Mouse (Mus musculus): ENCODE results near the gene Ankle2.

DNA sequence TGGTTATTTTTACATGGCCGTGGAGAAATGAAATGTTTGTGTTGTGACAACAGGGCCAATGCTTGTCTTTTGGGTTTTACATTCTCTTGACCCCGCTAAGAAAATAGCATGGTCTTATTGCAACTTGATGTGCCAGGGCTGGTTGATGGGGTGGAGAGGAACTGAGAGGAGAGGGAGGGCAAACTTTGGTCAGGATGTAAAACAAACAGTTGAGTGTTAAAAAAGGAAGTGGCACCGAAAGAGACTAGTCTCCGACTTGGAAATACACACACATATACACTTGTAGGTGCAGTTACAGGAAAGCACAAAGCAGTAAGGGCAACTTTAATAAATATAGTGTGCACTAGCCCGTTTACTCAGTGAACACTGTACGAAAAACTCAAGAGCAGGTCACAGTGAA, 1.5 kb downstream of the Ankle2 start:
- TF ChIP-seq EP300 (IDR thresholded peaks at IDR 0.05; ENCODE audit: low read depth) (no peak), CTCF (IDR thresholded peaks at IDR 0.05; ENCODE audit: low read depth) (no peak)

Data from liver, embryonic 14.5 days (tissue).